Mouse (Mus musculus) skeletal muscle tissue, adult 2 months (tissue): ENCODE measurements around the gene Ddt.
A peak's percentile ranks its signal among the peaks of the same experiment; 100 is the strongest.
"Not testable (repeated sequence)": the region's sequence is repeated elsewhere in the genome, so short reads cannot be mapped to it uniquely, and the experiment has no call there.

Experiments used
- DNase-seq: peaks from one replicate; pipeline ENCODE4 v3.0.0-alpha.2; 2012; ENCODE audit warnings: low read depth, low spot score

Ddt gene

DNA sequence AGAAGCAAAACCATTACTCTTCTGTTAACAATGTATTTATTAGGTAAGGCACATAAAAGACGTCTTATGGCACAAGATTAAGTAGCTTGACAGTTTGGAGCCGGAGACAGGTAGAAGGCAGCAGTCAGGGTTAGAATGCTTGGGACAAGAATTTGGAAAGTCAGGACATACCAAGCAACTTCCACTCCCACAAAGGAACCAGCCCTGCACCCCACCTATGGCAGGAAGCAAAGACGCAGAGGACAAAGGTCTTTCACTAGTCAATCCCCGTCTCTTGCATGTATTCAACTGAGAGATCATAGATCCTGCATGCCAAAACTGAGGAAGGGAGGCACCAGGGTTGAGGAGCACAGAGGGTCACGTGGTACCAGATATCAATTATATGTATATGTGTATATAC lies 888 bp upstream of the Ddt start:
- DNase-seq: no peak

GRCm38 (mm10) chr10:75767756-75768155 lies 5.5 kb downstream of the Ddt start:
- not testable (repeated sequence) for DNase-seq

GRCm38 (mm10) chr10:75766856-75767255 lies 6.4 kb downstream of the Ddt start:
- DNase-seq: no peak

GRCm38 (mm10) chr10:75764519-75765473 lies 8.4 kb downstream of the Ddt start:
- peak; percentile 70 for DNase-seq

- peak; percentile 98 for DNase-seq
These were observed 9.3 kb downstream of the Ddt start, which contains the start of gene Cabin1 for GRCm38 (mm10) chr10:75763682-75764518. Gene Cabin1 (minus strand): TSS chr10:75764341.

GRCm38 (mm10) chr10:75762413-75762812 lies 10.8 kb downstream of the Ddt start:
- DNase-seq: no peak

DNA sequence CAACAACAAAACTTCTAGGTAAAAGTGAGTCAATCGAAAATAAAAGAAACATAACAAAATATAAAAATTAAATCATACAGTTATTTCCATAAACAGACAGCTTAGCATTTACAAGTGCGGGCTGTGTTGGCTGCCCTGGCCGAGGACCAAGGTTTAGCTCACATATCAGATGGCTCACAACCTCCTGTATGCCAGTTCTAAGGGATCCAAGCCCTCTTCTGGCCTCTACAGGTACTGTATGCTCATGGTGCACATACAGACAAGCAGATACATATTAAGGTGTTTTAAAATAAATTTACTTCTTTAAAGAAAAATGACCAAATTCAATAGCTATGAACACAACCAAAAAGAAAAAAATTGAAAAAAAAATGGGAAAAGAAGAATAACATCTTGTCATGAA lies 12.9 kb downstream of the Ddt start:
- no peak for DNase-seq

GRCm38 (mm10) chr10:75756719-75757118 lies 16.5 kb downstream of the Ddt start:
- no peak for DNase-seq

GRCm38 (mm10) chr10:75744017-75744416 lies 29.2 kb downstream of the Ddt start:
- peak; percentile 66 for DNase-seq

- DNase-seq: no peak
These were observed 29.8 kb downstream of the Ddt start for GRCm38 (mm10) chr10:75743369-75743768.

- DNase-seq: peak; percentile 30
These were observed 32.3 kb downstream of the Ddt start for GRCm38 (mm10) chr10:75740866-75741265.

- DNase-seq: no peak
These were observed 47.8 kb downstream of the Ddt start for GRCm38 (mm10) chr10:75725449-75725848.
